Mouse (Mus musculus) granulocyte monocyte progenitor cell, adult 5-6 weeks (primary cell): Measurements from ENCODE around the gene Utrn. TPM values are rescaled to one million over a fixed set of nuclear protein-coding genes. Genes with fewer than 3 reads are reported as not detected.

ENCODE experiments used
- ATAC-seq: replicated peaks from 2 replicates; pipeline ENCODE4 v1.8.0; 2016; ENCODE audit warnings: mild to moderate bottlenecking, moderate TSS enrichment, inconsistent platforms; ENCODE audit not compliant: poor library complexity, severe bottlenecking
- total RNA-seq, 2 experiments: library from RNA; stranded (forward) in 1 of 2; stranded (reverse) in 1 of 2; fragments of 200-712, 200-1000 nt in 1 of 2; fragments of >200 nt in 1 of 2; fragmentation: Nextera tagmentation in 1 of 2; gene quantifications; 2 replicates each; pipeline ENCODE4 v1.2.3; 2014 to 2017

The Utrn gene
- total RNA-seq, 2 experiments from 2014 or later = 26.6 to 28.4 TPM

GRCm38 (mm10) chr10:12376015-12376414, 493.1 kb downstream of the Utrn start:
- no peak for ATAC-seq

DNA sequence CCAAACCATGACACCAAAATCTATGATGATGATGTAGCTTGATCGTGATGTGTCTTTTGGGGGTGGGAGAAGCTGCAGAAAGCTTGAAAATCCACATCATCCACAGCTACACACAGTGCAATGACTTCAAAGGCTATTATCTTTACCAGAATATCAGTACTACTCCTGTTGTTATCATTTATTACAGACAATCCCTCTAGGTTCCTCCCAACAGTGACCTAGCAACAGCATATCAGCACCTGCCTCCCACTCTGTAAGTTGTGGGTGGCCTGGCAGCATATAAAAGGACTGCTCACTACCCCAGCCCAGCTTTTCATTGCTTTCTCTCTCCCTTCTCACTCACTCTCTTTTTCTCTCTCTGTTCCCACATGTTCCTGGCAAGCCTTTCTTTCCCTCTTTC, 494.4 kb downstream of the Utrn start:
- ATAC-seq = no peak

- ATAC-seq = no peak
Measured at GRCm38 (mm10) chr10:12354556-12354955, 514.6 kb downstream of the Utrn start.

DNA sequence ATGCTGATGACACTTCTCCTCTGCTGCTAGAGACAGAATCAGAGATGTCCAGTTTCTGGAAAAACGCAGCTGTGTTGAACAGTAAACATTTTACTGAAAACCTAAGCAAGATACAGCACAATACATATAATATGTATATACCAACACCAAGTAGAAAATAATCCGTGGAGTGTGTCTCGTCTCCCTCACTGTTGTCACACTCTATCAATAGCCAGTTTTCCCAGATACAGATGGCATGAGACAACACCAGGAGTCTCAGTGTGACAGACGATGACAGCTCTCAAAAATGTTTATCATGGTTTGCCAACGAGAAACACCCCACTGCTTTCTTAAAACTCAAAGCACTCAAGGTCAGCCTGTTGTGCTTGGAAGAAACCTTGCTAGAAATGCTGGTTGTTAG, 515.1 kb downstream of the Utrn start:
- no peak for ATAC-seq

DNA sequence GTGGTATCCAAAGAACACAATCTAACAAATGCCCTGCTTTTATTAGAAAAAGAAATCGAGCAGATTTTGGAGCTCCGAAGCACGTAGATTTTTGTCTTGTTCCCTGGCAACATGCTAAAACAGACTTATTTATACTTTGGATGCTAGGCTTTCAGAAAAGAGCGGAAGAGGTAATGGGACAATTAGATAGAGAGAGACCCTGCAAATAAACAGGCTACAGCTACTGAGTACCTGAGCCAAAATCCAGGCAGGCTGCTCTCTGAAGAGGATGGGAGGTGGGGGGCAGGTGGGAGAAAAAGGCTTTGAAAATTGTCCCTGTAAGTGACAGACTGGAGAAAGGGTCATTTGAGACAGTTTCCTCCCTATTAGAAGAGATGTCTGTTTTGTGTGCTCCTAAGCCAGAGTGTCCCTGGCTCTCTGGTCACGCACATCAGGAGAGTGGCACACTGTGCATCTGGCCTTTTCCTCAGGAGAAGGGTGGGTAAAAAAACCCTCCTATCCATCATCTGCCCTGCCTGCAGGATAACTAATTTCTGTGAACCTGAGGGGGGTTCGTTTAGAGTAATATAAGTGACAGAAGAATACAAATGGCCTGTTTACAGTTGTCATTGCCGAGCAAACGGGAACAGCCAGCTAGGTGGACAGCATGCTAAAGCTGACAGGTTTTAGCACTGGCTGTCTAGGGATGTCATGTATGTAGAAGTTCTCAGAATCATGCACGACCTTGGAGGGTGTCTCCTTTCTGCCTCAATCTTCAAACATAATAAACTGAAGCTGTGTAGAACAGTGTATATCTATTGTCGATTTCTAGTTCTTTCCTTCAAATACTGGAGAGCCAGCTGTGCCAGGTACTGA, 529.2 kb downstream of the Utrn start:
- no peak for ATAC-seq

DNA sequence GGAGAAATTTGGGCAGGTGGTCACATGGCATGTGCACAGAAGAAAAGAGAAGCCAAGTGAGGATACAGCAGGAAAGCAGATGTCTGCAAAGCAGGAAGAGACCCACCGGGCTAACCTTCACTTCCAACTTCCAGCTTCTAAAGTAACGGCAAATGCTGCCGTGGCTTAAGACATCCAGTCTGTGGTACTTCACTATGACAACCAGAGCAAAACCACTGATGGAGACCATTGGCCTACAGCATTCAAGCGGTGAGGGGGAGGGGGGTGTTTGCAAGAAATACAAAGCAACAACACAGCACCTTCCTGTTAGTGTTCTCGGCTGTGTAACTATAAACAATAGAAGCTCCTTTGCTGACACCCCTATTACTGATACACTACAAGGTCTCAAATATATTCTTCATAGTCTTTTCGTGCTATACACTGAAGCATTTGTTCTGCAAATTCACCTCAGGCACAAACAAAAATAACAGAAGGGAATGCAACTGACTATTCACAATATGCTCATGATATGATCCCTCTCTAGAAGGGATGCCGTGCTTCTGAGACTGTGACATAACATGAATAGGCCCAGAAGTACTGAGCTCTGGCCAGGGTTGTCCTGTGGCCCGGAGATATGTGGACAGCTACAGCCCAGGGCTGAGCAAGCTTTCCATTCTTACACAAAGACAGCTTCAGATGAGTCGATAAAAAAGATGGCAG, 530.0 kb downstream of the Utrn start:
- no peak for ATAC-seq

Other genes with a start within 250 kb of the Utrn start
- 7.4 and 9.1 TPM in 2 replicates for gene Stx11, start 94.9 kb upstream of the Utrn start, total RNA-seq (2014; fragmentation: Nextera tagmentation)
- 5.9 and 8.7 TPM in 2 replicates for gene Stx11, start 94.9 kb upstream of the Utrn start, total RNA-seq (2017)
- gene Sf3b5, start 136.0 kb upstream of the Utrn start, total RNA-seq (2014; fragmentation: Nextera tagmentation) = 14.5 and 21.6 TPM in 2 replicates
- gene Sf3b5, start 136.0 kb upstream of the Utrn start, total RNA-seq (2017) = 20.7 and 29.0 TPM in 2 replicates
- 0.37 TPM in 1 of 2 replicates, not detected in the other for gene Plagl1, start 191.1 kb upstream of the Utrn start, total RNA-seq (2014; fragmentation: Nextera tagmentation)
- not detected in 2 replicates for gene Plagl1, start 191.1 kb upstream of the Utrn start, total RNA-seq (2017)